Mouse (Mus musculus) bone marrow macrophage, adult 2 months (primary cell): ENCODE measurements at regions not wholly inside any gene's neighbourhood (a gene's known extent, or its start where the extent isn't known, plus 50 kb on each side); places are given as distances from the start of the nearest gene placed in this dataset.

ENCODE experiments used
- CTCF ChIP-seq: IDR thresholded peaks from 2 replicates; pipeline ENCODE4 v1.5.1; 2012; ENCODE audit warnings: low read depth, mild to moderate bottlenecking, low read length, moderate library complexity
- POLR2A ChIP-seq: IDR thresholded peaks from 2 replicates; pipeline ENCODE4 v1.6.1; 2012; ENCODE audit warnings: mild to moderate bottlenecking, low read depth, low read length, borderline replicate concordance

DNA sequence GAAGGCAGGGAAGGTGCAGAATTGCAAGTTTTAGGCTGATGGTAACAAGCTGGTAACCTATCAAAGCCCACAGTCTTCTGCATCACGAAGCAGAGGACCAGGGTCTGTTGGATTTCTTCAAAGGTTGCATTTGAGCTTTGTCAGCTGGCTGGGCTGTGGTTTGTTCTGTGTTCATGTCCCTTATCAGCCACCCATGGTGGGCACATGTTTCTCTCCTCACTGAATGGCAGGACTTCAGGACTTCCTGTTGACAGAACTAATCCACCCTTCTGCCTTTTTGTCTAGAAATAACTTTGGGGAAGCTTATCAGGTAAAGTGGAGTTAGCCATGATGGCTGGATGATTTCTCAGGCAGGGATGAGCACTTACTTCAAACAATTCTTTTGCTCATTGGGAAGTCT lies 106.6 kb upstream of the Bmper start:
- TF ChIP-seq CTCF = no peak
- TF ChIP-seq POLR2A = no peak
